Mouse (Mus musculus) embryonic stem cell, embryonic (primary cell): ENCODE measurements around the gene Fyn.

Experiments used
- CTCF ChIA-PET, 4 experiments: fragments of 300-600 bp in 2 of 4; fragments of 350-600 bp in 2 of 4; sonication (Branson Sonifier 250); formaldehyde crosslinking; loops; one replicate each; lab custom pipeline; 2022; ENCODE audit warnings: inconsistent platforms in 2 of 4; lab: Charles Lee
- POLR2A ChIA-PET, 4 experiments: fragments of 300-600 bp in 2 of 4; fragments of 350-600 bp in 2 of 4; sonication (Branson Sonifier 250); formaldehyde crosslinking; loops; one replicate each; lab custom pipeline; 2022; ENCODE audit warnings: antibody characterized with exemption in 4 of 4, inconsistent platforms in 1 of 4; lab: Charles Lee

Gene Fyn

GRCm38 (mm10) chr10:39368572-39369135 is at the start of gene Fyn:
Fyn (plus strand) TSS chr10:39368855.
- ChIA-PET CTCF (interaction anchor here in 2 of 4 experiments (1.2 to 1.7 kb wide), 4 partner anchors 39 to 844 kb away, joined by 3 to 8 read pairs (median 6); no protein-coding TSS in a partner anchor), POLR2A (interaction anchor here (0.6 to 2.8 kb wide), 23 partner anchors 8 to 890 kb away, joined by 3 to 15 read pairs (median 5); partner anchors contain the start of genes Fam229b (in 1 of the 4) and Tube1 (in 1 of the 4))

GRCm38 (mm10) chr10:39320798-39321622 is 47.6 kb upstream of the Fyn start:
- ChIA-PET POLR2A (no interaction called here), CTCF (no interaction called here)

GRCm38 (mm10) chr10:39321623-39321985 is 47.1 kb upstream of the Fyn start:
- ChIA-PET CTCF (no interaction called here), POLR2A (interaction anchor here in 1 of 4 experiments (1.4 kb wide), 1 partner anchor 57 kb away, joined by 3 read pairs; no protein-coding TSS in a partner anchor)

GRCm38 (mm10) chr10:39322143-39322542 is 46.5 kb upstream of the Fyn start:
- ChIA-PET POLR2A (interaction anchor here in 1 of 4 experiments (1.4 kb wide), 1 partner anchor 57 kb away, joined by 3 read pairs; no protein-coding TSS in a partner anchor), CTCF (no interaction called here)

GRCm38 (mm10) chr10:39324291-39324690 is 44.4 kb upstream of the Fyn start:
- ChIA-PET CTCF (no interaction called here), POLR2A (no interaction called here)

- ChIA-PET POLR2A (no interaction called here), CTCF (no interaction called here)
Observed at GRCm38 (mm10) chr10:39328661-39329060, 40.0 kb upstream of the Fyn start.

GRCm38 (mm10) chr10:39334320-39334719 is 34.3 kb upstream of the Fyn start:
- POLR2A ChIA-PET: interaction anchor here in 1 of 4 experiments (0.7 kb wide), 1 partner anchor 861 kb away, joined by 3 read pairs; no protein-coding TSS in a partner anchor

GRCm38 (mm10) chr10:39335880-39336279 is 32.8 kb upstream of the Fyn start:
- ChIA-PET CTCF (no interaction called here), POLR2A (no interaction called here)

More at GRCm38 (mm10) chr10:39334320-39334719, 34.3 kb upstream of the Fyn start:
- CTCF ChIA-PET: no interaction called here

- POLR2A ChIA-PET: interaction anchor here in 2 of 4 experiments (1.7 to 2.0 kb wide), 3 partner anchors 30 to 37 kb away, joined by 3 to 7 read pairs (median 3); partner anchors contain the start of gene Fyn (in 1 of the 2)
- CTCF ChIA-PET: no interaction called here
Observed at GRCm38 (mm10) chr10:39339189-39339968, 29.3 kb upstream of the Fyn start.

- POLR2A ChIA-PET: interaction anchor here in 2 of 4 experiments (1.7 to 2.0 kb wide), 3 partner anchors 30 to 37 kb away, joined by 3 to 7 read pairs (median 3); partner anchors contain the start of gene Fyn (in 1 of the 2)
- CTCF ChIA-PET: no interaction called here
Observed at GRCm38 (mm10) chr10:39339969-39340236, 28.8 kb upstream of the Fyn start.

- CTCF ChIA-PET: no interaction called here
- POLR2A ChIA-PET: no interaction called here
Observed at GRCm38 (mm10) chr10:39343551-39343950, 25.1 kb upstream of the Fyn start.

- POLR2A ChIA-PET: interaction anchor here in 1 of 4 experiments (0.5 kb wide), 1 partner anchor 241 kb away, joined by 3 read pairs; no protein-coding TSS in a partner anchor
- CTCF ChIA-PET: no interaction called here
Observed at GRCm38 (mm10) chr10:39345921-39346320, 22.7 kb upstream of the Fyn start.

GRCm38 (mm10) chr10:39349781-39350364 is 18.8 kb upstream of the Fyn start:
- CTCF ChIA-PET: no interaction called here
- POLR2A ChIA-PET: no interaction called here

- ChIA-PET CTCF (no interaction called here), POLR2A (no interaction called here)
Observed at GRCm38 (mm10) chr10:39364196-39364595, 4.5 kb upstream of the Fyn start.

GRCm38 (mm10) chr10:39369502-39369931 is 862 bp downstream of the Fyn start:
- ChIA-PET CTCF (interaction anchor here in 3 of 4 experiments (0.5 to 1.7 kb wide), 9 partner anchors 29 to 843 kb away, joined by 3 to 8 read pairs (median 4); no protein-coding TSS in a partner anchor), POLR2A (interaction anchor here (0.6 to 2.8 kb wide), 49 partner anchors 8 to 889 kb away, joined by 3 to 15 read pairs (median 4); partner anchors contain the start of genes Fam229b (in 2 of the 4), Rev3l (in 2 of the 4) and Tube1 (in 2 of the 4))

- ChIA-PET POLR2A (interaction anchor here (0.5 to 2.8 kb wide), 50 partner anchors 8 to 888 kb away, joined by 3 to 15 read pairs (median 4); partner anchors contain the start of genes Fam229b (in 2 of the 4), Rev3l (in 2 of the 4) and Tube1 (in 2 of the 4)), CTCF (interaction anchor here (0.5 to 1.7 kb wide), 11 partner anchors 16 to 842 kb away, joined by 3 to 8 read pairs (median 4); no protein-coding TSS in a partner anchor)
Observed at GRCm38 (mm10) chr10:39369977-39370785, 1.5 kb downstream of the Fyn start.

GRCm38 (mm10) chr10:39370786-39371221 is 2.1 kb downstream of the Fyn start:
- POLR2A ChIA-PET: interaction anchor here in 3 of 4 experiments (0.5 to 2.8 kb wide), 13 partner anchors 8 to 554 kb away, joined by 3 to 15 read pairs (median 6); no protein-coding TSS in a partner anchor
- CTCF ChIA-PET: interaction anchor here in 2 of 4 experiments (0.5 to 0.6 kb wide), 2 partner anchors 16 to 68 kb away, joined by 3 read pairs; no protein-coding TSS in a partner anchor
